Mouse (Mus musculus): ENCODE results near the gene Ccdc58.

- TF ChIP-seq TAL1 (IDR thresholded peaks at IDR 0.05; ENCODE audit: low read length) (no peak), GATA1 (IDR thresholded peaks at IDR 0.05; ENCODE audit: low read length) (no peak)
Observed at GRCm38 (mm10) chr16:36043073-36043472, 28.4 kb upstream of the Ccdc58 start.

All from erythroblast, embryonic 14.5 days (primary cell).